Mouse (Mus musculus) myocyte (in vitro differentiated cells): ENCODE measurements around the gene Znrd1as. TPM values are rescaled to one million over a fixed set of nuclear protein-coding genes. Genes with fewer than 3 reads are reported as not detected.

ENCODE experiments used
- H3K27me3 ChIP-seq: one replicate; pipeline ENCODE4 v1.6.1; 2011; ENCODE audit not compliant: control insufficient read depth, insufficient read depth, insufficient read length
- H3K36me3 ChIP-seq: one replicate; pipeline ENCODE4 v1.6.1; 2011; ENCODE audit not compliant: control insufficient read depth, insufficient read depth
- H3K4me2 ChIP-seq: one replicate; pipeline ENCODE4 v1.6.1; 2011; ENCODE audit warnings: low read depth, control low read depth
- H3K4me3 ChIP-seq: one replicate; pipeline ENCODE4 v1.5.1; 2011; ENCODE audit warnings: mild to moderate bottlenecking, control low read depth, moderate library complexity
- H3K79me2 ChIP-seq: one replicate; pipeline ENCODE4 v1.6.1; 2011; ENCODE audit not compliant: control insufficient read depth, insufficient read depth
- H3ac ChIP-seq: one replicate; pipeline ENCODE4 v1.6.1; 2011; ENCODE audit not compliant: control insufficient read depth, insufficient read length
- CEBPB ChIP-seq: IDR thresholded peaks from 2 replicates; pipeline ENCODE4 v1.6.1; 2011; ENCODE audit warnings: mild to moderate bottlenecking, moderate library complexity; ENCODE audit not compliant: poor library complexity, insufficient read depth, severe bottlenecking
- E2F4 ChIP-seq: IDR thresholded peaks from one replicate; pipeline ENCODE4 v1.6.1; 2011; ENCODE audit warnings: mild to moderate bottlenecking, control low read depth, moderate library complexity; ENCODE audit not compliant: insufficient read depth
- MAX ChIP-seq: IDR thresholded peaks from one replicate; pipeline ENCODE4 v1.6.1; 2011; ENCODE audit warnings: low read depth, mild to moderate bottlenecking, control low read depth
- MYOD1 ChIP-seq, 3 experiments: IDR thresholded peaks; one replicate each; pipeline ENCODE4 v1.6.1; 2011; ENCODE audit warnings: control low read depth in 2 of 3, low read depth in 2 of 3, mild to moderate bottlenecking in 2 of 3, moderate library complexity in 1 of 3; ENCODE audit not compliant: insufficient read length in 2 of 3, control insufficient read depth in 1 of 3
- MYOG ChIP-seq, 3 experiments: IDR thresholded peaks; one replicate each; pipeline ENCODE4 v1.6.1; 2011; ENCODE audit warnings: control low read depth in 2 of 3, low read depth in 2 of 3, mild to moderate bottlenecking in 2 of 3; ENCODE audit not compliant: insufficient read length in 2 of 3, control insufficient read depth in 1 of 3, insufficient read depth in 1 of 3
- POLR2A ChIP-seq: IDR thresholded peaks from one replicate; pipeline ENCODE4 v1.6.1; 2011; ENCODE audit warnings: low read depth, mild to moderate bottlenecking, control low read depth, moderate library complexity; ENCODE audit not compliant: insufficient read length
- POLR2AphosphoS2 ChIP-seq: IDR thresholded peaks from one replicate; pipeline ENCODE4 v1.6.1; 2011; ENCODE audit warnings: low read depth, control low read depth; ENCODE audit not compliant: insufficient read length
- REST ChIP-seq: IDR thresholded peaks from one replicate; pipeline ENCODE4 v1.6.1; 2011; ENCODE audit warnings: mild to moderate bottlenecking, control low read depth, moderate library complexity; ENCODE audit not compliant: insufficient read depth, insufficient read length
- SRF ChIP-seq: IDR thresholded peaks from one replicate; pipeline ENCODE4 v1.6.1; 2011; ENCODE audit warnings: low read depth; ENCODE audit not compliant: control insufficient read depth, insufficient read length
- TCF12 ChIP-seq: IDR thresholded peaks from one replicate; pipeline ENCODE4 v1.6.1; 2011; ENCODE audit warnings: mild to moderate bottlenecking, control low read depth; ENCODE audit not compliant: poor library complexity, insufficient read depth, severe bottlenecking
- TCF3 ChIP-seq: IDR thresholded peaks from one replicate; pipeline ENCODE4 v1.6.1; 2011; ENCODE audit warnings: low read depth, control low read depth; ENCODE audit not compliant: insufficient read length
- USF1 ChIP-seq: IDR thresholded peaks from one replicate; pipeline ENCODE4 v1.6.1; 2011; ENCODE audit warnings: low read depth, mild to moderate bottlenecking, control low read depth, moderate library complexity
- polyA plus RNA-seq: library from polyadenylated mRNA; unstranded; fragments of >200 nt; fragmentation: generic; extraction: Trizol; gene quantifications from one replicate; pipeline ENCODE4 v1.2.1, GENCODE M21; 2012; ENCODE audit warnings: missing spikeins

Znrd1as gene
- polyA plus RNA-seq, 1 experiment: 6.1 TPM

DNA sequence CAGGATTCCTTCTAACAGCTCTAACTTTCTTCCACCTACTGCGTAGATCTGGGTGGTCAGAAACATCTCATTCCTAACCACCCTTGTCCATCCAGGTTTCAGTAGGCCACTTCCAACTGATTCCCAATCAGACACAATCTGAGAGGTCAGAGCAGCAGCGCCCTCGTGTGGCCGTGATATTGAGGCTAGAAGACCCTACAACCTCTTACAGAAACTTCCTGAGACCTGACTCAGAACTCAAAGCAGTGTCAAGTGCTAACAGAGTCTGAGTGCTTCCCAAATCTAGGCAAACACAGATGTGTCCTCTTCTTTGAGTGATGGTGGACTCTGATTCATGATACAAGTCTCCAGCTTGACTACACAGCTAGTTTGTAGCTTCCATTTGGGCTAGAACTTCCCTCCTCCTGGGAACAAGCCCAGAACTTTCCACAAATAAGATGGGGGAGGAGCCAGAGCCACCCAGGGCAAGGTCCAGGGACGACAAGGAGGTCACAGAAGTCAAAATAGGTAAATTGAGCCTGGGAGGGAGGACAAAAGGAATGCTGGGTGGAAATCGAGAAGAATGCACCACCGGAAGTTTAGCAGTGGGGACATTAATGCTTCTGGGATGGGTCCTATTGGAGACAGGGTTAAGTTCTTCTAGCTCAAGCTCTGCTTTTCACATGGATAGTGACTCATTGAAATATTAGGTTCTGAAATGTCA, 38.8 kb downstream of the Znrd1as start:
- Histone ChIP-seq H3K4me3 (no peak overlapping the region), H3K36me3 (no peaks in the 10 kb centered on the region), H3ac (no peak overlapping the region), H3K79me2 (no peaks in the 10 kb centered on the region), H3K27me3 (no peaks in the 10 kb centered on the region), H3K4me2 (no peak overlapping the region)
- no peak for TF ChIP-seq POLR2A
- no peak for TF ChIP-seq MAX
- TF ChIP-seq POLR2AphosphoS2: no peak
- TF ChIP-seq E2F4: no peak
- no peak for TF ChIP-seq TCF3
- no peak for TF ChIP-seq MYOD1 (IDR thresholded peaks at IDR 0.05; ENCODE audit: control insufficient read depth in 1 of 3, insufficient read length in 2 of 3, low read depth in 2 of 3)
- TF ChIP-seq REST: no peak
- TF ChIP-seq USF1: no peak

DNA sequence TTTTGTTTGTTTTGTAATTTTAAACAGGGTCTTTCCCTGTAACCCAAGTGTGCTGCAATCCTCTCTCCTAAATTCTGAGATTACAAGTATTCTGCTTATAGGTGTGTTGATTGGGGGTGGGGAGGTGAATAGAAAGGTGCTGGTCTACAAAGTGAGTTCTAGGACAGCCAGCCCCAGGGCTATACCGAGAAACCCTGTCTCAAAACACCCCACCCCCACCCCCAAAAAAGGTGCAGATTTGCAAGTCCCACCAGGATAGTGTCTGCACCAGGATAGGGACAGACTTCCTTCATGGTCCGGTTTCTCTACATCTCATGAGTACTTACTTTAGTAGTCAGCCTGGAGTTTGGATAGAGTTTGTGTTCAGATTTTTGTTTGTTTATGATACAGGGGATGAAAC, 40.1 kb downstream of the Znrd1as start:
- Histone ChIP-seq H3K27me3 (no peaks in the 10 kb centered on the region), H3K4me2 (no peak overlapping the region), H3ac (no peak overlapping the region), H3K4me3 (no peak overlapping the region), H3K79me2 (no peaks in the 10 kb centered on the region), H3K36me3 (no peaks in the 10 kb centered on the region)
- TF ChIP-seq TCF12: no peak
- no peak for TF ChIP-seq SRF
- TF ChIP-seq MYOG (IDR thresholded peaks at IDR 0.05; ENCODE audit: control insufficient read depth in 1 of 3, insufficient read depth in 1 of 3, insufficient read length in 2 of 3, low read depth in 2 of 3): no peak
- no peak for TF ChIP-seq MYOD1 (IDR thresholded peaks at IDR 0.05; ENCODE audit: control insufficient read depth in 1 of 3, insufficient read length in 2 of 3, low read depth in 2 of 3)
- no peak for TF ChIP-seq POLR2AphosphoS2
- no peak for TF ChIP-seq POLR2A
- TF ChIP-seq CEBPB: no peak
- TF ChIP-seq TCF3: no peak

DNA sequence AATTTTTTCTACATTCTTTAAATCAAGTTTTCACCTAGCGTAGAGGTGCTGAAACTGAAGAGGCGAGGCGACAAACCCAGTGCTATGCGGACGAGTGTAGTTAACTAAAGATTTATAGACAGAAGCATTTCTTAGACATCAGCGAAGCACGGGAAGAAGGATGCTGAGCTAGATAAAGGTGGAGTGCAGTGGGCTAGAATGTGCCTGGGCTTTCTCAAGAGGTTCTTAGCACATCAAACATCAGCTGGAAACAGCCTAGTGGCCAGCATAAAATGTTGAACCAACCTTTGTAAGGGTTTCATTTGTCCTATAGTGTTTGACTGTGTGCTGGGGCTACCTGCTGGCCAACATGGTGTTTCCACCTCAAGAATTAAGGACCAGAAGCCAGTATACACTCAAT, 42.5 kb downstream of the Znrd1as start, which contains the start of gene Zfp57:
Zfp57 (plus strand) TSS at position 301 of the 400 bp plus-strand sequence.
- Histone ChIP-seq H3K36me3 (no peaks in the 10 kb centered on the region), H3K79me2 (no peaks in the 10 kb centered on the region), H3ac (peak within 1 kb of the TSS; percentile 26), H3K27me3 (no peaks in the 10 kb centered on the region), H3K4me3 (peak within 1 kb of the TSS; percentile 59), H3K4me2 (peak within 1 kb of the TSS; percentile 68)
- TF ChIP-seq USF1 (no peak), TCF12 (no peak), POLR2AphosphoS2 (no peak), MYOG (IDR thresholded peaks at IDR 0.05; ENCODE audit: control insufficient read depth in 1 of 3, insufficient read depth in 1 of 3, insufficient read length in 2 of 3, low read depth in 2 of 3) (no peak), MAX (no peak), TCF3 (no peak), REST (no peak), E2F4 (no peak), CEBPB (no peak), POLR2A (no peak), SRF (no peak), MYOD1 (IDR thresholded peaks at IDR 0.05; ENCODE audit: control insufficient read depth in 1 of 3, insufficient read length in 2 of 3, low read depth in 2 of 3) (no peak)

DNA sequence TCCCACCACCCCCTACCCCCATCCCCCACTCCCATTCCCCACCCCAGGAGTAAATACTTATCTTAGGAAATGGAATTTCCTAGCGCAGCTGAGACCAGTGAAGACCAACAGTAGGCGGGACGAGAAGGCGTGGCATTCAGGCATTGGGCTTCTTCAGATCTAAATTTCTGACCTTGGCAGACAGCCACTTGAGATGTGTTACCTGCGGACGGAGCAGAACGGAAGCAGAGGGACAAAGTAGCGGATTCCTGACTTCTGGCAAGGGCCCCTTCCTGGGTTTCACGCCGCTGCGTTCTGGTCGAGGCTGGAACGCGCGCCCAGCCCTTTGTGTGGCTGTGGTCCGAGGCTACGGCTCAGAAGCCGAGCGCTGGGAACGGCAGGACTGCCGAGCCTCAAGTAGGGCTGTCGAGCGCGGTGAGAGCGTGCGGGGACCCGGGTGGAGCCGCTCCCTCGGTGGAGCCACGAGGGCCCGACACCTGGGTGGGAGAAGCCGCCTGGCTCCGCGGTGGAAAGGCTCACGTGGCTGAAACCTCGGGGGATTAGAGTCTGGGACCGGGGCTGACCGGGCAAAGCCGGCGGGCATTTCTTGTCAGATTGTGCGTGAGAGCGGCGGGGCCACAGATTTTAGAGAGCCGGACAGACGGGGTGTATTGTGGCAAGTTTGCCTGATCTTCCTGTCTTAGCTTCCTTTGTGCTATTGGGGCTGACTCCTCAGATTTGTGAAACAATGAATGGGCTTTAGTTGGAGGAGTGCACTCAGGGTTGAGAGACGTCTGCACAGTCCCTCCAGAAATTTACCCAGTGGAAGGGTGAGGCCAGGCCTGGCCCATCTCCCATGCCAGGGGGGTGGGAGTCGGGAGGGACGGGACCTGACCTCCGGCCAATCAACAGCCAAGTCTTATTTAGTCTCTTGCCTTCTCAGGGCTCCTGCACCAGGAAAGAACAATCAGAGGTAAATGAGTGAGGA, 44.3 kb downstream of the Znrd1as start:
- Histone ChIP-seq H3K36me3 (no peaks in the 10 kb centered on the region), H3ac (peak overlapping the region; percentile 26), H3K4me3 (peak overlapping the region; percentile 59), H3K79me2 (no peaks in the 10 kb centered on the region), H3K4me2 (peak overlapping the region; percentile 68), H3K27me3 (no peaks in the 10 kb centered on the region)
- no peak for TF ChIP-seq USF1
- peak; percentile 38 for TF ChIP-seq POLR2A
- no peak for TF ChIP-seq MYOG (IDR thresholded peaks at IDR 0.05; ENCODE audit: control insufficient read depth in 1 of 3, insufficient read depth in 1 of 3, insufficient read length in 2 of 3, low read depth in 2 of 3)

DNA sequence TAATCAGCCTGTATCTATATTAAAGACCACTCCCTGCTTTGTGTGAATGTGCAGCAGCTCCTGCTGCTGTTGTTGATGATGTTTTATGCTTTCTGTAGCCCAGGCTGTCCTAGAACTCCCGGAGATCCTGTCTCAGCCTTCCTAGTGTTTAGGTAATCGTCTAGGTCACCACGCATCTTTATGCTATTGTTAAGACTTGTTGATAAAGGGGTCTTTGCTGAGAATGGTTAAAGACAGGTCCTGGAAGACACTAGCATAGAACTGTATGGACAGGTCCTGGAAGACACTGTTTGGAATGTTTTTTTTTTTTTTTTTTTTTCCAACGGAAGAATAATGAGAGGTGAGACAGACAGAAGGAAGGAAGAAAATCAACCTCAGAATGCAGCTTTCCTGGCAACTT, 45.0 kb downstream of the Znrd1as start:
- no peak overlapping the region for H3ac ChIP-seq
- TF ChIP-seq CEBPB (no peak), TCF12 (no peak), MAX (no peak), MYOD1 (IDR thresholded peaks at IDR 0.05; ENCODE audit: control insufficient read depth in 1 of 3, insufficient read length in 2 of 3, low read depth in 2 of 3) (no peak), POLR2A (no peak), POLR2AphosphoS2 (no peak), E2F4 (no peak), USF1 (no peak), REST (no peak), TCF3 (no peak), MYOG (IDR thresholded peaks at IDR 0.05; ENCODE audit: control insufficient read depth in 1 of 3, insufficient read depth in 1 of 3, insufficient read length in 2 of 3, low read depth in 2 of 3) (no peak), SRF (no peak)
- peak overlapping the region; percentile 59 for H3K4me3 ChIP-seq
- no peaks in the 10 kb centered on the region for H3K36me3 ChIP-seq
- no peaks in the 10 kb centered on the region for H3K79me2 ChIP-seq
- peak overlapping the region; percentile 61 for H3K4me2 ChIP-seq
- no peaks in the 10 kb centered on the region for H3K27me3 ChIP-seq
